Mouse (Mus musculus) myocyte (in vitro differentiated cells): ENCODE measurements around the gene Ddc. TPM values are rescaled to one million over a fixed set of nuclear protein-coding genes. Genes with fewer than 3 reads are reported as not detected.

ENCODE experiments used
- H3K27me3 ChIP-seq: one replicate; pipeline ENCODE4 v1.6.1; 2011; ENCODE audit not compliant: control insufficient read depth, insufficient read depth, insufficient read length
- H3K36me3 ChIP-seq: one replicate; pipeline ENCODE4 v1.6.1; 2011; ENCODE audit not compliant: control insufficient read depth, insufficient read depth
- H3K4me2 ChIP-seq: one replicate; pipeline ENCODE4 v1.6.1; 2011; ENCODE audit warnings: low read depth, control low read depth
- H3K4me3 ChIP-seq: one replicate; pipeline ENCODE4 v1.5.1; 2011; ENCODE audit warnings: mild to moderate bottlenecking, control low read depth, moderate library complexity
- H3K79me2 ChIP-seq: one replicate; pipeline ENCODE4 v1.6.1; 2011; ENCODE audit not compliant: control insufficient read depth, insufficient read depth
- H3ac ChIP-seq: one replicate; pipeline ENCODE4 v1.6.1; 2011; ENCODE audit not compliant: control insufficient read depth, insufficient read length
- CEBPB ChIP-seq: IDR thresholded peaks from 2 replicates; pipeline ENCODE4 v1.6.1; 2011; ENCODE audit warnings: mild to moderate bottlenecking, moderate library complexity; ENCODE audit not compliant: poor library complexity, insufficient read depth, severe bottlenecking
- E2F4 ChIP-seq: IDR thresholded peaks from one replicate; pipeline ENCODE4 v1.6.1; 2011; ENCODE audit warnings: mild to moderate bottlenecking, control low read depth, moderate library complexity; ENCODE audit not compliant: insufficient read depth
- MAX ChIP-seq: IDR thresholded peaks from one replicate; pipeline ENCODE4 v1.6.1; 2011; ENCODE audit warnings: low read depth, mild to moderate bottlenecking, control low read depth
- MYOD1 ChIP-seq, 3 experiments: IDR thresholded peaks; one replicate each; pipeline ENCODE4 v1.6.1; 2011; ENCODE audit warnings: control low read depth in 2 of 3, low read depth in 2 of 3, mild to moderate bottlenecking in 2 of 3, moderate library complexity in 1 of 3; ENCODE audit not compliant: insufficient read length in 2 of 3, control insufficient read depth in 1 of 3
- MYOG ChIP-seq, 3 experiments: IDR thresholded peaks; one replicate each; pipeline ENCODE4 v1.6.1; 2011; ENCODE audit warnings: control low read depth in 2 of 3, low read depth in 2 of 3, mild to moderate bottlenecking in 2 of 3; ENCODE audit not compliant: insufficient read length in 2 of 3, control insufficient read depth in 1 of 3, insufficient read depth in 1 of 3
- POLR2A ChIP-seq: IDR thresholded peaks from one replicate; pipeline ENCODE4 v1.6.1; 2011; ENCODE audit warnings: low read depth, mild to moderate bottlenecking, control low read depth, moderate library complexity; ENCODE audit not compliant: insufficient read length
- POLR2AphosphoS2 ChIP-seq: IDR thresholded peaks from one replicate; pipeline ENCODE4 v1.6.1; 2011; ENCODE audit warnings: low read depth, control low read depth; ENCODE audit not compliant: insufficient read length
- REST ChIP-seq: IDR thresholded peaks from one replicate; pipeline ENCODE4 v1.6.1; 2011; ENCODE audit warnings: mild to moderate bottlenecking, control low read depth, moderate library complexity; ENCODE audit not compliant: insufficient read depth, insufficient read length
- SRF ChIP-seq: IDR thresholded peaks from one replicate; pipeline ENCODE4 v1.6.1; 2011; ENCODE audit warnings: low read depth; ENCODE audit not compliant: control insufficient read depth, insufficient read length
- TCF12 ChIP-seq: IDR thresholded peaks from one replicate; pipeline ENCODE4 v1.6.1; 2011; ENCODE audit warnings: mild to moderate bottlenecking, control low read depth; ENCODE audit not compliant: poor library complexity, insufficient read depth, severe bottlenecking
- TCF3 ChIP-seq: IDR thresholded peaks from one replicate; pipeline ENCODE4 v1.6.1; 2011; ENCODE audit warnings: low read depth, control low read depth; ENCODE audit not compliant: insufficient read length
- USF1 ChIP-seq: IDR thresholded peaks from one replicate; pipeline ENCODE4 v1.6.1; 2011; ENCODE audit warnings: low read depth, mild to moderate bottlenecking, control low read depth, moderate library complexity
- polyA plus RNA-seq: library from polyadenylated mRNA; unstranded; fragments of >200 nt; fragmentation: generic; extraction: Trizol; gene quantifications from one replicate; pipeline ENCODE4 v1.2.1, GENCODE M21; 2012; ENCODE audit warnings: missing spikeins

Gene Ddc
- polyA plus RNA-seq, 1 experiment: 7.5 TPM

GRCm38 (mm10) chr11:11890139-11890741, 7.7 kb downstream of the Ddc start:
- Histone ChIP-seq H3K36me3 (no peaks in the 10 kb centered on the region), H3K79me2 (no peaks in the 10 kb centered on the region), H3K4me2 (no peak overlapping the region), H3ac (no peak overlapping the region), H3K4me3 (no peak overlapping the region), H3K27me3 (no peaks in the 10 kb centered on the region)
- TF ChIP-seq MYOD1 (IDR thresholded peaks at IDR 0.05; ENCODE audit: control insufficient read depth in 1 of 3, insufficient read length in 2 of 3, low read depth in 2 of 3) (no peak), MYOG (IDR thresholded peaks at IDR 0.05; ENCODE audit: control insufficient read depth in 1 of 3, insufficient read depth in 1 of 3, insufficient read length in 2 of 3, low read depth in 2 of 3) (no peak), REST (no peak), USF1 (no peak), POLR2AphosphoS2 (no peak), TCF12 (no peak), POLR2A (no peak)

- Histone ChIP-seq H3K79me2 (no peaks in the 10 kb centered on the region), H3K27me3 (no peaks in the 10 kb centered on the region), H3K4me3 (no peak overlapping the region), H3K4me2 (no peak overlapping the region), H3ac (no peak overlapping the region), H3K36me3 (no peaks in the 10 kb centered on the region)
- TF ChIP-seq POLR2A (no peak), CEBPB (no peak), POLR2AphosphoS2 (no peak), E2F4 (no peak), MYOD1 (IDR thresholded peaks at IDR 0.05; ENCODE audit: control insufficient read depth in 1 of 3, insufficient read length in 2 of 3, low read depth in 2 of 3) (no peak), SRF (no peak), MYOG (IDR thresholded peaks at IDR 0.05; ENCODE audit: control insufficient read depth in 1 of 3, insufficient read depth in 1 of 3, insufficient read length in 2 of 3, low read depth in 2 of 3) (no peak), REST (no peak), USF1 (no peak), MAX (no peak), TCF12 (no peak), TCF3 (no peak)
Measured at GRCm38 (mm10) chr11:11888727-11889126, 9.2 kb downstream of the Ddc start.

- Histone ChIP-seq H3K36me3 (no peaks in the 10 kb centered on the region), H3K4me3 (no peak overlapping the region)
- no peak for TF ChIP-seq MAX
- TF ChIP-seq POLR2AphosphoS2: no peak
- no peak for TF ChIP-seq E2F4
- no peak for TF ChIP-seq TCF3
Measured at GRCm38 (mm10) chr11:11888051-11888450, 9.9 kb downstream of the Ddc start.

DNA sequence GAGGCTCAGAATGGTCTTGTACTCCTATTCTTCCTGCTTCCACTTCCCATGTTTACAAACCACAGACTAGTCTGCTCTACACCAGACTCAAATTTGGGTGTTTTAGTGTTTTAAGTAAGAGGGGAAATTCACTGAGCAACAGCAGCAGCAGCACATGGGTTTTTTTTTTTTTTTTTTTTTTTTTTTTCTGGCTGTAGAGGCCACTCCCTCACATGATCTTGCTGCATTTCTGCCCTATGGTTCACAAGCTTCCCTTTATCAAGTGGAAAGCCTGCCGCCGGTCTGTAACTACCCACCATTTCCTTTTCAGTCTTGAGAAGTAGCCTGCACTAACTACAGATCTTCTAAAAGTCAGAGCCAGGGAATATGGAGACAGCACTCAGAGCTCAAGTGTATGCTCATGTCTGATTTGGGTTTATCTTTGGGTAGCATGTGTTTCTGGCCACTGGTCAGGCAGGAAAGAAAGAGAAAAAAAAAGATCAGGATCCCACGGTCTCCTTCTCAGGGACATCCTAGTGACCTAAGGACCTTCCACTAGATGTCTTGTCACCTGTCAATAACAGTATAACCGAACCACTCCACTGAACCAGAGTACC, 11.4 kb downstream of the Ddc start:
- Histone ChIP-seq H3K36me3 (no peaks in the 10 kb centered on the region), H3K4me3 (no peak overlapping the region), H3K79me2 (no peaks in the 10 kb centered on the region), H3K27me3 (no peaks in the 10 kb centered on the region), H3ac (no peak overlapping the region), H3K4me2 (no peak overlapping the region)
- TF ChIP-seq USF1 (no peak), SRF (no peak), POLR2AphosphoS2 (no peak), MAX (no peak), REST (no peak), MYOD1 (IDR thresholded peaks at IDR 0.05; ENCODE audit: control insufficient read depth in 1 of 3, insufficient read length in 2 of 3, low read depth in 2 of 3) (no peak)

More at GRCm38 (mm10) chr11:11888051-11888450, 9.9 kb downstream of the Ddc start:
- Histone ChIP-seq H3K4me2 (no peak overlapping the region), H3K79me2 (no peaks in the 10 kb centered on the region), H3ac (no peak overlapping the region), H3K27me3 (no peaks in the 10 kb centered on the region)

GRCm38 (mm10) chr11:11885921-11886320, 12.0 kb downstream of the Ddc start:
- Histone ChIP-seq H3ac (no peak overlapping the region), H3K27me3 (no peaks in the 10 kb centered on the region), H3K4me3 (no peak overlapping the region), H3K4me2 (no peak overlapping the region), H3K36me3 (no peaks in the 10 kb centered on the region), H3K79me2 (no peaks in the 10 kb centered on the region)
- no peak for TF ChIP-seq SRF
- TF ChIP-seq USF1: no peak
- TF ChIP-seq MYOD1 (IDR thresholded peaks at IDR 0.05; ENCODE audit: control insufficient read depth in 1 of 3, insufficient read length in 2 of 3, low read depth in 2 of 3): no peak
- TF ChIP-seq POLR2AphosphoS2: no peak
- TF ChIP-seq MYOG (IDR thresholded peaks at IDR 0.05; ENCODE audit: control insufficient read depth in 1 of 3, insufficient read depth in 1 of 3, insufficient read length in 2 of 3, low read depth in 2 of 3): no peak
- no peak for TF ChIP-seq CEBPB
- no peak for TF ChIP-seq POLR2A
- TF ChIP-seq TCF3: no peak
- no peak for TF ChIP-seq TCF12
- no peak for TF ChIP-seq REST
- no peak for TF ChIP-seq E2F4
- TF ChIP-seq MAX: no peak
